Mouse (Mus musculus) large intestine, adult 2 months (tissue): ENCODE measurements around the gene Evi5. TPM values are rescaled to one million over a fixed set of nuclear protein-coding genes. Genes with fewer than 3 reads are reported as not detected.
"Not testable (repeated sequence)": the region's sequence is repeated elsewhere in the genome, so short reads cannot be mapped to it uniquely, and the experiment has no call there.

Source experiments
- DNase-seq: peaks from one replicate; pipeline ENCODE4 v3.0.0-alpha.2; 2012; ENCODE audit warnings: low read depth, low spot score
- WGBS: fragments of 180-500 bp; shearing (Covaris S2); methylation state at CpG from one replicate; pipeline ENCODE4 v1.1.7; 2018; 5-methylcytosine and 5-hydroxymethylcytosine counted together
- polyA plus RNA-seq: library from polyadenylated mRNA; depleted of rRNA; stranded (reverse); fragments of >200 nt; gene quantifications from 2 replicates; pipeline ENCODE4 v1.2.3, GENCODE M21; 2012; rRNA removed

The Evi5 gene
- 4.5 and 11.6 TPM in 2 replicates for polyA plus RNA-seq

GRCm38 (mm10) chr5:107874561-107875260 is at the start of gene Evi5:
TSS of gene Evi5 (minus strand) at chr5:107875107.
- no peak for DNase-seq
- WGBS = 27% methylated on average over 4 of the region's 4 CpGs

GRCm38 (mm10) chr5:107924564-107924963 is 49.7 kb upstream of the Evi5 start:
- WGBS = 78% methylated on average over 8 of the region's 8 CpGs
- DNase-seq = no peak

DNA sequence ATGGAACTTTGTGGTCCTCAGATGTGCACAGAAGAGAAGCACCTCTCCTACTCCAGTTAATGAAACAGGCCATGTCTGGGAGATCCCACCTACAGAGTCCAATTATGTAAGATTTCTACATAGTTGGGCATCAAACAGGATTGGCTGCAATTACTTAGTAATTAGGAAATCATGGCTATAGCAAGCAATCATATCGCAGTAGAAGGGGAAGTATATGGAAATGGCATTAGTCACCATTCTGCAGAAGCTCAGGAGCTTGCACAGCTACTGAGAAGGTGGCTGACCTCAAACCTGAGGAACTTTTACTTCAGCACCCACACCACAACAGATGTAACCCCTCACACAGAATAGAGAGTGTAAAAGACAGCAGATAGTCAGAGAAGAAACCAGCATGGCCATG is 47.9 kb upstream of the Evi5 start:
- no peak for DNase-seq
- 83% methylated on average over 1 of the region's 1 CpGs for WGBS

DNA sequence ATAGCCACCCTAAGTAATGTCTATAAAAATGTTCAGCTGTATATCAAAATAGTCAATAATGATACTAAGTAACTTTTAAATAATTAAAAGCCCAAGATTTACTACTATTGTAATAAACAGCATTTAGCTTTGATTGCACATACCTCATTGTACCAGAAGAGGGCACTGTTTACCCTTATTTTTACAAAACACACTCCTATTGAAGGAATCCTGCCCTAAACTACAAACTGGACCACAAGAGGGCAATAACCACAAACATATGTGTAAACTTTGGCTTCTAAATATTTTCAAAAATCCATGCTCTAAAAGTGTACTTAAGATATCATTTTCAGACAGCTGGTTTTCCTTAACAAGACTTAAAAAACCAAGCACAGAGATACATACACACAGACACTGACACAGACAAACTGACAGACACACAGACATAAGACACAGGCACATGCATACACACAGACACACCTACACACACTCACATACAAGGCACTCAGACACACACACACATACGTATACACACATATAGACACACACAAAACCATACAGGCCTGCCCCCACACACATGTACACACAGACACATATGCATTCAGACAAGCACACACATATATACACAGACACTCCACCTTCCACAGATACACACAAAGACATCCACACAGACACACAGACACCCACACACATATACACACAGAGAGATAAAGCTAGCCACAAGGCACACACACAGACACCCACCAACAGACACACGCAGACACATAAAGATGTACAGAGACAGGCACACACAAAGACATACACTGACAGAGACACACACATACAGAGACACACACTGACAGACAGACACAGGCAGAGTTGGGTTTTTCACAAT is 46.7 kb upstream of the Evi5 start:
- DNase-seq = peak; percentile 50
- 83% methylated on average over 2 of the region's 2 CpGs for WGBS

DNA sequence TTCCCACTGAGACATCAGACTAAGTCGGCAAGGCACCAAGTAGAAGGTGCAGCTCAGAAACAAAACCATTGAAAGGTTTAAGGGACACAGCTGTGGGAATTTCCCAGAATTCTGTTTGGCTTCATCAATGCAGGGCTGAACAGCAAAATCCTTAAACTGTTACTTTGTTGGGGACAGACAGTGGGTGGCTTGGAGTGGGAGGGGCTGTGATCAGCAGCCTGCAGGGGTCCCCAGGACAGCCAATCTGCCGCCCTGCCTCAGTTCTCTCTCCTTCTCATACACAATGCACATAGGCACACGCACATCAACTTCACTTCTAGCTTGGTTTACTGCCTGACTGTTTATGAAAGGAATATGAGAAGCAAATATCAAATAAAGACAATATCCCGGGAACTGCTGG is 40.4 kb upstream of the Evi5 start:
- WGBS = 64% methylated on average over 4 of the region's 4 CpGs
- DNase-seq = no peak

DNA sequence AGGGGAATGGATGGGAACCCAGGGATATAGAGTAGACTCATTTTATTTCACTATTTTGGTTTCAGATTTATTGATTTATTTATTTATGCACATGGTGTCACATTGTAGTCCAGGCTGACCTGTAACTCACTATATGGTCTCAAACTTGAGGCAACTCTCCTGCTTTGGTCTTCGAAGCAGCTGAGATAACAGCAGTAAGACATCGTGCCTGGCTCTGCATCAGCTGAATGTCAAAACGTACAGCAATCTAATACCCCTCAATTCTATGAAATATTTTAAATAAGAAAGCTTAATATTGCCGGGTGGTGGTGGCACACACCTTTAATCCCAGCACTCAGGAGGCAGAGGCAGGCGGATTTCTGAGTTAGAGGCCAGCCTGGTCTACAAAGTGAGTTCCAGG is 36.1 kb upstream of the Evi5 start:
- WGBS = 88% methylated on average over 5 of the region's 5 CpGs
- no peak for DNase-seq

DNA sequence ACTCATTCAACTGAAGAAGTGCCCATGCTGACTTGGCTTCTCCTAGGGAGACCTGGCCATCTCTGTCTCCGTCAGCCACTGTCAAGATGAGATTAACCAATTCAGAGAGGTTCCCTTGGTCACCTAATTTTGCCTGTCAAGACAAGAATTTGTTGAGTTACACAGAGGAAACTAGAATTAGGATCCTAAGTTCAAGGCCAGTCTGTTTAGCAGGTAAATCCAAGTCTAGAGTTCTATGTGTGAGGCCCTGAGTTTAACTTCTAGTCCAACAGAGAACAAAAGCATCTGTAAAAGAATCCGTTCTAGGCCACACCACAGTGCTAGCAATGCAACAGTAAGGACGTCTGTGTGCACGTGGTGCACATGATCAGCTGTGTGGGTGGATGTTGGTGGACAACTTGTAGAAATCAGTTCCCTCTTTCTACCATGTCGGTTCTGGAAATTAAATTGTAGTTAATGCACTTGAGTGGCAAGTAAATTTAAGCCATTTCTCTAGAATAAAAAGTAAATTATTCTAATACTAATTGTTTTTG is 35.2 kb upstream of the Evi5 start:
- no peak for DNase-seq
- WGBS = 61% methylated on average over 5 of the region's 5 CpGs

GRCm38 (mm10) chr5:107909668-107910067 is 34.8 kb upstream of the Evi5 start:
- 86% methylated on average over 3 of the region's 3 CpGs for WGBS
- DNase-seq = no peak

- 90% methylated on average over 2 of the region's 2 CpGs for WGBS
- no peak for DNase-seq
These were observed 33.7 kb upstream of the Evi5 start for GRCm38 (mm10) chr5:107908514-107909110.

- no peak for DNase-seq
- 37% methylated on average over 3 of the region's 3 CpGs for WGBS
These were observed 29.4 kb upstream of the Evi5 start for GRCm38 (mm10) chr5:107904325-107904724.

GRCm38 (mm10) chr5:107901014-107901615 is 26.2 kb upstream of the Evi5 start:
- DNase-seq = no peak
- under 1% methylated on average over 23 of the region's 23 CpGs for WGBS

- WGBS = 3% methylated on average over 66 of the region's 66 CpGs
These were observed 25.5 kb upstream of the Evi5 start, which contains the start of gene Rpl5 for GRCm38 (mm10) chr5:107900206-107901013. TSS of gene Rpl5 (plus strand) at chr5:107900502.

GRCm38 (mm10) chr5:107896265-107896664 is 21.4 kb upstream of the Evi5 start:
- DNase-seq = no peak
- 78% methylated on average over 1 of the region's 1 CpGs for WGBS

More at GRCm38 (mm10) chr5:107900206-107901013, 25.5 kb upstream of the Evi5 start, which contains the start of gene Rpl5:
- peak; percentile 90 for DNase-seq

GRCm38 (mm10) chr5:107894676-107895075 is 19.8 kb upstream of the Evi5 start:
- 71% methylated on average over 7 of the region's 7 CpGs for WGBS
- DNase-seq = no peak

DNA sequence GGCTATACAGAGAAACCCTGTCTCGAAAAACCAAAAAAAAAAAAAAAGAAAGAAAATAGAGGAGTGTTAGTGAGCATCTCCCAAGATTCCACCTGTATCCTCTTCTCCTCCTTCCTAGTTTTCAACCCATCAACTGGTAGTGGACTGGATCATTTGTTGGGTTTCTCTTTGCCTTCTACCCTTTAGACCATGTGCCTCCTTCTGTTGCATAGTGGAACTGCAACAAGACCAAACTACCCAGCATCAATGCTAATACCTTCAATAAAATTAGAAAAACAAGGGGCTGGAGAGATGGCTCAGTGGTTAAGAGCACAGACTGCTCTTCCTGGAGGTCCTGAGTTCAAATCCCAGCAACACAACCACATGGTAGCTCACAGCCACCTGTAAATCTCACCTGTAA is 16.6 kb upstream of the Evi5 start:
- not testable (repeated sequence) for DNase-seq

GRCm38 (mm10) chr5:107889994-107890888 is 15.3 kb upstream of the Evi5 start:
- no peak for DNase-seq

More for the DNA sequence above, 16.6 kb upstream of the Evi5 start:
- WGBS = 73% methylated on average over 1 of the region's 1 CpGs

GRCm38 (mm10) chr5:107880710-107881109 is 5.8 kb upstream of the Evi5 start:
- 70% methylated on average over 5 of the region's 5 CpGs for WGBS
- no peak for DNase-seq

More at GRCm38 (mm10) chr5:107889994-107890888, 15.3 kb upstream of the Evi5 start:
- WGBS = 34% methylated on average over 9 of the region's 9 CpGs

DNA sequence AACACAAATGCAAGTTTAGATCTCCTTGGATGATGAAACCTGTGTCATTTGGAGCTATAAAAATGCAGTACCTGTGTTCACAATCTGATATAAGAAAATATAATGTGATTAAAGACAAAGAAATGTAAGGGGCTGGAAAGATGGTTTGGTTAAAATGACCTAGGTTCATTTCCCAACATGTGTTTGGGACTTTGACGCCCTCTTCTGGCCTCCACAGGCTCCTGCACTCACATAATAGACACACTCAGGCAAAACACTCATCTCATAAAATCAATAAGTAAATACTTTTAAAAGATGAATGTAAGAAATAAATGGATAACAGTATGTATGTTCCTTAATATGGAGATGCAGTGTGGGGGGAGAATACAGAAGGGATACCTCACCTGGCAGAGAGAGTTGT is 2.1 kb upstream of the Evi5 start:
- no peak for DNase-seq
- WGBS = 81% methylated on average over 1 of the region's 1 CpGs
